Mouse (Mus musculus) layer of hippocampus, postnatal 14 days (tissue): ENCODE results near the gene Heph. TPM values are rescaled to one million over a fixed set of nuclear protein-coding genes. Genes with fewer than 3 reads are reported as not detected.
"Not testable (repeated sequence)": the region's sequence is repeated elsewhere in the genome, so short reads cannot be mapped to it uniquely, and the experiment has no call there.

ENCODE experiments used
- DNase-seq, 2 experiments: peaks; one replicate each; pipeline ENCODE4 v3.0.0; 2021 to 2022; ENCODE audit warnings: low spot score in 2 of 2, mixed read lengths in 1 of 2
- long read RNA-seq, 2 experiments: library from polyadenylated mRNA; stranded (forward); transcript quantifications; one replicate each; pipeline ENCODE4 v2.0.0; 2021
- total RNA-seq, 2 experiments: library from RNA; stranded (reverse); gene quantifications; 2 replicates each; pipeline ENCODE4 v1.2.3; 2021

The Heph gene
- total RNA-seq: 1 to 10 TPM; 3.9 to 5.6 TPM
- long read RNA-seq, experiment 1, full-length matches to known transcripts: 1 of 2 reads
- long read RNA-seq, experiment 1, partial matches to known transcripts: 1 of 2 reads
- long read RNA-seq, experiment 1, other reads (novel, unspliced or antisense): 0 of 2 reads
- long read RNA-seq, experiment 2, full-length matches to known transcripts: 1 of 2 reads
- long read RNA-seq, experiment 2, partial matches to known transcripts: 1 of 2 reads
- long read RNA-seq, experiment 2, other reads (novel, unspliced or antisense): 0 of 2 reads

- no peak for DNase-seq
Measured at GRCm38 (mm10) chrX:96455149-96455548, at the start of gene Heph. Gene Heph (plus strand): TSS chrX:96455359.

- DNase-seq: not testable (repeated sequence)
Measured at GRCm38 (mm10) chrX:96415351-96415750, 39.8 kb upstream of the Heph start.

- no peak for DNase-seq
Measured at GRCm38 (mm10) chrX:96416970-96417369, 38.2 kb upstream of the Heph start.

DNA sequence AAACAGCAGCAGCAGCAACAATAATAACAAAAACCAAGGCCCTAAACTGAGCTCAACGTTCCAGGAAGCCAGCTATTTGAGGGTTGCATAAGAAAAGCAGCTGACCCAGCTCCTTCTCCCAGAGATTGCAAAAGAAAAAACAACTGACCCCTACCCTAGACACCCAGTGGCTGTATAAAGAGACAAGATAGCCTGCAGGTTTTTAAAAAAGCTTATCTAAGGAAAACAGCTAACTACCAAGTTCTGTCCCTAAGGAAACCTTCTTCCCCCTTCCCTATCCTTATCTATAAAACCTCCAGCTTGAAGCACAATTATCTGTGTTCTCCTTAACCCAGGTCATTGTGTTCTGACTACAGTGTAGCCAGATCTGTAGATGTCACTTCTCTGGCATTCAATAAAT lies 37.4 kb upstream of the Heph start:
- no peak for DNase-seq

DNA sequence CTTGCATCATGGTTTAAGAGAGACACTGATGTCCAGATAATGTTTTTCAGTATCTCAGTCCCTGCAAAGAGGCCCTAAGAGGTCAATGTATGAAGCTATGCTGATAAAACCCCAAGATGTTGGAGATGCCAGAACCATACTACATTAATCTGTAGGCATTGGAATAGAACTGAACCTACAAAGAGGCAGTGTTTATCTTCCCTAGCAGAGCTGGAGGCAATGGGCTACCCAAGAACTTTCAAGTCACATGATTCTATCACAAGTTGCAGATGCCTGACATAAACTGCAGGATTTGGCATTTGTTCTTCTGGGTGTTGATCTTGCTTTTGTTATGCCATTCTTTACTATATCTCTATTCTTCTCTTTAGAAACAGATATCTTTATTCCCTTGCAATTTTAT lies 35.8 kb upstream of the Heph start:
- DNase-seq: no peak

DNA sequence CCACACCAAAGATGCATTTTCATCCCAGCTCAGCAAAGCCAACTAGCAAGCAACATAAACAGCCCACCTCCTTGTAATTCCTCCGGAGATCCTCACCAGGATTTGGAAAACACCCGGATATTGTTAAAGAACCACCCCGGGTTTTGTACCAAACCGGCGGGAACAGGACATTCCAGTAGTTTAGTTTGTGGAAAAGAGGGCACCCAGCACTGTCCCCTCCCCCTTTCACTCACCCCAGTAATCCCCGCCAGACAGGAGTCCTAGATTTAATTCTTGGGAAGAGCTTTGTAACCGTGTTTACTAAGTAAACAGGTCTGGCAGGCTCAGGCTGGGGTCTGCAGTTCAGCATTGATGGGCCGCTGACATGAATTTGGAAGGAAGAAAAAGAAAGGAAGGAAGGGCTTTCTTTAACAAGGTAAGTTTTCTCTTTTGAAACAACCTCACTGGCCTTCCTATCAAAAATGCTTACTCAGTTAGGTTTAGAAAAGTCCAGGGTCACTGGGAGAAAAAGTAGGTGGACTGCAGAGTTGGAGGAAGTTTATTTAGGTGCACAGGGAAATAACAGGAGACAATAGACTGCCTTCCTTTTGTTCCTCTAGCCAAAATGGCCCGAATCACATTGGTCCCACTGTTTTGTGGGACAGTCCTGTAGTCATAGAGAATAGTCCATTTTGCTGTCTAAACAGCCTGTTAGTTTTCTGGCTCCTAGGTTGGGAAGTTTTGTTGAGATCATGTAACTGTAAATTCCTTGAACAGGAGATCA lies 1.2 kb downstream of the Heph start, which contains the start of gene Hsf3:
Hsf3 (minus strand) TSS at position 94 of the 763 bp plus-strand sequence.
- peak in 1 of 2 experiments; percentile 4 for DNase-seq

DNA sequence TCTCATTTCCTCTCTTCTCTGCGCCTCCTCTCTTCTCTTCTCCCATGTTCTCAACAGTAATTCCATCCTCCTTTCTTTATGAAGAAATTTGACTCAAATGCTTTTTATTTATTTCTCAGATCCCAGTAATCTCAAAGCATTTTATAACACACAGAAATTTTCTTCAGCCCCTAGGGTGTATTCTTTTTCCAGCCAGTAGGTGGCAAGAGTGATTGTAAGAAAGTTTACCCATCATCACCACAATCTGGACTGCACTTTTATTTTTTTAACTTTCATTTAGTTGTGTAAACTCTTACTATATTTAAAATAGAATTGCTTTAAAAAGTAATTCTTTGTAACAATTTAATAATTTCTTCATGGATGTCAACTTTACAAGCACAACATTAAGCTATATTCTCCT lies 46.4 kb downstream of the Heph start:
- DNase-seq: peak in 1 of 2 experiments; percentile 7

Other genes starting within 250 kb of the Heph start
- gene Vsig4, start 161.9 kb upstream of the Heph start, total RNA-seq: not detected
- gene Hsf3, start 935 bp downstream of the Heph start, total RNA-seq: not detected